Mouse (Mus musculus) hematopoietic stem cell, adult 5-6 weeks (primary cell): ENCODE results near the gene Hapln1. TPM values are rescaled to one million over a fixed set of nuclear protein-coding genes. Genes with fewer than 3 reads are reported as not detected.
A peak's percentile ranks its signal among the peaks of the same experiment; 100 is the strongest.

Experiments
- ATAC-seq, 2 experiments: fragments of 125-278 bp in 1 of 2; replicated peaks in 1 of 2; 2 replicates each; pipeline ENCODE4 v1.8.0; 2016 to 2017; ENCODE audit warnings: inconsistent platforms in 2 of 2, mild to moderate bottlenecking in 2 of 2, moderate number of reproducible peaks in 2 of 2, low read depth in 1 of 2, moderate TSS enrichment in 1 of 2; ENCODE audit not compliant: low FRiP score in 2 of 2, poor library complexity in 2 of 2, severe bottlenecking in 2 of 2, insufficient read depth in 1 of 2, low TSS enrichment in 1 of 2
- total RNA-seq: library from RNA; stranded (forward); fragments of 172-1452, 232-1000 nt; gene quantifications from 2 replicates; pipeline ENCODE4 v1.2.3, GENCODE M21; 2017

Hapln1 gene
- total RNA-seq: not detected in 2 replicates

DNA sequence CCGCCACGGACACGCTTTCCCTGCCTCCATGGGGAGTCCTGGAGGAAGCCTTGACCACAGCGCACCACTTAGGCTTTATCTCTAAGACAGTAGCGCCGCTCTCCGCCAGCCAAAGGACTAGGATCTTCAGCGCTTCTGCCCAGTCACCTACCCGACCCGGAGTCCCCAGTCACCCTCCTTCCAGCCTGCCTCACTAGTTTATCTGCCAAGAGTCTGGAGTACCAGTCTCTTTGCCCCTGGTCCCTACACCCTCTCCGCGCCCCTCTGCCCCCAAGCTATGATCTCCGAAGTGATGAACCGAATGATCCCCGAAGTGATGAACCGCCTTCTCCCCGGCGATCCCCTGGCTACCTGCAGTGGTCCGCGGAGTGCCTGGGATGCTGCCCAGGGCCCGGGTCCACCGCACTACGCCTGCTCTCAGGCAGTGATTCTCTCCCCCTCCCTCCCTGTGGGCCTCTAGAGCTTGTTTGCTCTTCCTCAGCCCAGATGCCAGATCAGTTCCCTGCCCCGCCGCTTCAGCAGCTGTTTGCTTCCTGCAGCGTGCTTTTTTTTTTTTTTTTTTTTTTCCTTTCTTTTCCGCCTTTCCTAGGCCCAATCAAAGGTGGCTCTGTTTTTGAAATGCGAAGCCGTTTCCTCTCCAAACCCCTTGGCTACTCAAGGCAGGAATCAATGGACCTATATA is at the start of gene Hapln1:
Gene Hapln1 (plus strand): TSS at position 592 of the 682 bp plus-strand sequence.
- ATAC-seq: peak; percentile 54 to 73

DNA sequence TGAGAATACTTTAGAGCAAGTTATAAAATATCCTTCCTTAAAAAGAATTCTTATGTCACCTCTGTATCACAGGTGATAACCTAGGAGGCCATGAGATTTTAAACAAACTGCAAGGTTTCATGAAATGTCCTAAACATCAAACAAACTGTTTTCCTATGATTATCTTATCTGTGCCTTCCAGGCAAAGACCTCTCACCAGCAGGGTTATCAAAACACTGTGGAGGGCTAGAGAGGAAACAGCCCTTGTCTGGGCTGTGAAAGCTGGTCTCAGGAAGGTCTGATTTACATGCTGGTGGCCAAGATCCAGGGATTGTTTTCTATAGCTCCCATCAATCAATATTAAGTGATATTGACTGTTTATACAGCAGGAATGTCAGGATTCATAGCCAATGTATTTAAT is 46.4 kb upstream of the Hapln1 start:
- ATAC-seq: no peak

DNA sequence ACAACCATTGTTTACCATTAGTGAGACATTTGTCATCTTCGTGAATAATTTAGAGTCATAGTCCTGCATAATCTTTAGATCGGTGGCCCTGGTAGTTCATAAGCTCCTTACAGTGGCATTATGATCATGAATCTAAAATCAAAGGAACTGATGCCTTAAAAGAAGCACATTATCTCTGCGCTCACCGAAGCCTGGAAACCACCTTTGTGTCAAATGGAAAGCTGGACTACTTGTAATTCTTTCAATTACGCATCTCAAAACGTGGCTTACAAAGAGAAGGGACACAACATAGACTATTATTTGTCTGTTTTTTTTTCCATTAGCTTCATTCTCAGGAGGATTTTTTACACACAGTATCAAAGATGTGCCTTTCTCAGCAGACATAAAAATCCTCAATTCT is 45.9 kb upstream of the Hapln1 start:
- no peak for ATAC-seq

DNA sequence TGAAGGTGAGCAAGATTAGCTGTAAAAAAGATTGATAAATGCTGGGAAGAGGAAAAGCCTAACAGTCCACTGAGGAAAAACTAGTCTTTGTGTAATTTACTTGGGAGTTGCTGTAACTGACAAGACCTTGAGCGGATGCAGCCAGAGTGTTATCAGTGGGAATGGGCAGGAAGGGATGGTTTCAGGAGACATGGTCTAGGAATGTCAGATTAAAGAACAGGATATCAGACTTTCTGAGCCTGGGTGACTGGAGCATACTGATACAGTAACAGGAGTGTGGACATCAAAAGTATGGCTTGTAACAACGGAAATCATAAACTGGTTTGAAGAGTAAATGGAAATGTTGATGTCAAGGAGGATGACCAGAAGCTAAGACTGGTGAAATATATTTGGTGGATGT is 43.0 kb upstream of the Hapln1 start:
- ATAC-seq: no peak

DNA sequence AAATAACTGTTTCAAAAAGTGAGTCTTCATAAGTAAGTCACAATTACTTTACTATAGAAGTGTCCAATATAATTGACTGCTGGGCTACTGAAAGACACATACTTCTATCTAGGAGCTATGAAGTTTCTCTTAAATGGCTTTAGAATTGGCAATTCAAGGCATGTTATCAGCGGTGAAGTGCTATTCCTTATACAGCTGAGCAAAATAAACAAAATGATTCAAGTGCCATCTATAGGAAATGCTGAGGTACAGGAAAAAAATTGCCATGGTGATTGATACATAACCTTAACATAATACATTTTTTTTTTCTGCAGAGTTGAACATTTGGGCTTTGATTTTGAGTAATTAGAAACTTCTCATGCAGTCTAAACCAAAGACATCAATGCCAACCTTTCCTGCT is 40.2 kb upstream of the Hapln1 start:
- no peak for ATAC-seq

DNA sequence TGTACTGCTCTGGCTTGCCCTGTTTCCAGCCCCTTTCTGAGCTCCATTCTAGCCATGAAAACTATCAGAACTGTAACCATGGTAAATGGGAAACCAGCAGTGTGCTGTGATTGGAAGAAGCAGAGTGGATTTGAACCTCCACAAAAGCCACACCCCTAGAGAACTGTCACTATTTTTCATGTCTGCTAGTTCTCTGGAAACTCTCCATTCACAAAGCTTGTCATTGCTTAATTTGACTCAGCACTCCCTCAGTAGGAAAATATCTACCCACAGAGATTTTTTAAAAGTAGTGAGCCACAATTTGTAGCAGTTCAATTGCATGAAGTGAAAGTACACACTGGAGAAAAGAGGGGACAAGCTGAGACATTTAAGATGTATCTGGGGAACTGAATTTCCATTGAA is 18.1 kb upstream of the Hapln1 start:
- ATAC-seq: no peak

DNA sequence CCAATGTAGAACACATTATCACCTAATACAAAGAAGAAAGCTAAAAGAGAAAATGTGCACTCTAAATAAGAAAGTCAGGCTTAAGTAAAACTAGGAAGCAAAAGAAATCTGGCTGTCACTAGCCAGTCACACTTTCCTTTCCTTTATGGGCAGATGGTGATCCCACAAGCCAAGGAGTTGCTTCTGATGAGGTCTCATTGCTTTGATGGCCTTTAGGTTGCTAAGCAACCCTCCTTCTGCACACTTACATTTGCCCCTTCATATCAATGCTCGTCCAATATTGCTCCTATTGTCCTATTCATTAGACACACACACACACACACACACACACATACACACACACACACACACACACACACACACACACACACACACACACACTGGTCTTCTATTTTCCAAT is 10.9 kb upstream of the Hapln1 start:
- no peak for ATAC-seq

DNA sequence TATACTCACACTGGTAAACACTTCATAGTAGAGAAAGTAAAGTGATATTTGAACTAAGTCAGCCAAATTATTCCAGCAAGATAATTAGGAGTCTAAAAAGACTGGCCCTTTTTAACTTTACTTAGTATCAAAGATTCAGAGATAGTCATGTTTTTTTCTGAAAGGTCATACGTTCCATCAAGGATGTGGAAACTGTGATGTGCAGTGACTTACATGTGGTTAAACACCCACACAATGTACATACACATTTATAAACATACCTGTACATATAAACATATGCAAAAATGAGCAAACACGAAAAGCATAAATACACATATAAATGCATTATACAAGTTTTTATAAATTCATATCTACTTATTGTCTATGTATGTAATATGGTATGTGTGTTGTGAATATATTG is 9.2 kb upstream of the Hapln1 start:
- ATAC-seq: no peak

DNA sequence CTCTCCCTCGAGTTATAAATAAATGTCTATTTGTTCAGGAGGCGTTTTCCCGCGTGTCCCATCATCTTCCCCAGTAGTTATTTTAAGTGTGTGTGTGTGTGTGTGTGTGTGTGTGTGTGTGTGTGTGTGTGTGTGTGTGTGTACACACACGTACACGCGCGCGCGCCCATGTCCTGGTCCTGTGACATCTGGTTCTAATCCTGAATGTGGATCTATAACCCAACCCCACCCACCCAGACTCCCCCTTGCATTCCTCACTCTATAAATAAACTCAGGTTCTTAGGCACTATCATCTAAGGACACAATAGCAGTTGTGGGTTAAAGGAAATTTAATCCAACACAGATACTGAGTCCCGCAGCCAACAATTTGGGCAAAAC is 280 bp downstream of the Hapln1 start:
- no peak for ATAC-seq

DNA sequence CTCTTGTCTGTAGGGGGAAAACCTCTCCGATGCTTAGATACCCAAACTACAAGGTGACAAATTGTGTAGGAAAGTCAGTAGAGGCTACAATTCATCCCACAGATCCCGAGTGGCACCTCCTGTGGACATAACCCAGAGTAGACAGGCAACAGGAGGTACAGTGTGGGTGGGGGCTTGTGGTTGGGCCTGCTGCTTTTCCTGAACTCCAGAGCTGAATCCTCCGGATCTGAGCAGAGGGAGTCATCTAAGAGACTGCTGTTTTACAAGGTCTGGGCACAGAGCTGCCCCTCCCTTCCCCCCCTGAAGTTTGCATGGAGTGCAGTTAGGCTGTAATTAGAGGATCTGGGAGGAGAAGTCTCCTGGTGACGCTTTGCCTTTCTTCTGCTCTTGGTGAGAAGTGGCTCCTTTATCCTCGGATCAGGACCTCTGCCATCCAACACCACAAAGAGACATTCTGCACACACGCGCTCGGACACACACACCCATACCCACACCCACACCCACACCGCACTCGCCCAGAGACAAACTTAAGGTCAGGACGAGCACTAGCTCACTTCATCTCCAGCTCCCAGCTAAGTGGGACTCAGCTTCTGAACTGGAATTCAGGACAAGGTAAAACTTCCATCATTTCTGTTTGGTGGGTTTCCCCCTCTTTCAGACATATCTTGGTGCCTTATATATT is 846 bp downstream of the Hapln1 start:
- ATAC-seq: no peak

DNA sequence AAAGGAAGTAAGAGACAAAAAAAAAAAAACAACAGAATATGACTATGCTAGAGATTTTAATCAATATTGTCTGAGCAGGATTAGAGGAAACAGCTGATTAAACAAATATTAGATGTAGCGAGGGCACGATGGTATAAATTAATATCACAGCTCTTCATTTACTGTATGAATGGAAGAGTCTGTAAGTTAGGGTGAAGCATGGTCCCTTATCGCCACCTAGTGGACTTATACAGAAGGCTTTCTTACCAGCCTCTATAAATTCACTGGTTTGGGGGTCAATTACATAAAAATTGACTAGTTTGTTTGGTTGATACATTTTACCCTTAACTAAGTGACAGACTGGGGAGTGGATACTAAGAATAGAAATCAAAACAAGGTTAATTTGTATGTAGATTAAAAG is 3.4 kb downstream of the Hapln1 start:
- peak; percentile 46 to 70; a peak in 2 of 4 replicates for ATAC-seq

DNA sequence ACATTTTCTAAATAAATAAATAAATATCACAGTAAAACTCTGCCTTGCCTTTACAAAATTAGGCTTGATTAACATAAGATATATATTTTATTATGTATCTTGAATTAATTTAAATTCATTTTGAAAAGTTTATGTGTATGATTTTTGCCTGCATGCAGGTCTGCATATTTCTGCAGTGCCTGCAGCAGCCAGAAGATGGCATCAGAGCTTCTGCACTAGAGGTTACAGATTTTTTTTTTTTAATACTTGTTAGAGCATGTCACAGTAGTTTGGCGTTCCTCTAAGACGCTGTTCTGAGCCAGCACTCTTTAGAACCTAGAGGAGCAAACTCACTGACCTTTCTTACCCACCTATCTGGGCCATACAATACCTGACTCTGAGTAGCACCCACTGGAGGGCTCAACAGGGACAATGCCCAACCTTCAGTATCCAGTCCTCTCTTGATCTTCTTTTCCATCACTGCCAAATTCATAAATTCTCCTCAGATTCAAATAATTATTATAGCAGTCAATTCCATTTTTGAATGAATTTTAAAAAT is 8.7 kb downstream of the Hapln1 start:
- peak; percentile 65 to 68 for ATAC-seq

DNA sequence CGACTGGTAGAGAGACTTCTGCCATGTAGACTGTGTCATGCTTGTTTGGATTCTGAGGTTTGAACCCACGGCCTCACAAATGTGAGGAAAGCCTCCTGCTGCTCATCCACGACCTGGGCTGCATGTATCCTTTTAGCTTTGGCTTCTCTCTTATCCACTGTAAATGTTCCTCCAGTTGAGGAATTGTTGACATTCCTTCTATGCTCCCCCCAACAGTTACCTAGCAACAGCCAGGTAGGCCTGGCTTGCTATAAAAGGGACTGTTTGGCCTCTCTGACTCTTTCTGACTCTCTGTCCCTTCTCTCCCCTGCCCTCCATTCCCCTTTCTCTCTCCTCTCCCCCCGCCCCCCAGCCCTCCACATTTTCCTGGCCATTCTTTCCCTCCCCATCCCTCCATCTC is 9.9 kb downstream of the Hapln1 start:
- ATAC-seq: no peak

DNA sequence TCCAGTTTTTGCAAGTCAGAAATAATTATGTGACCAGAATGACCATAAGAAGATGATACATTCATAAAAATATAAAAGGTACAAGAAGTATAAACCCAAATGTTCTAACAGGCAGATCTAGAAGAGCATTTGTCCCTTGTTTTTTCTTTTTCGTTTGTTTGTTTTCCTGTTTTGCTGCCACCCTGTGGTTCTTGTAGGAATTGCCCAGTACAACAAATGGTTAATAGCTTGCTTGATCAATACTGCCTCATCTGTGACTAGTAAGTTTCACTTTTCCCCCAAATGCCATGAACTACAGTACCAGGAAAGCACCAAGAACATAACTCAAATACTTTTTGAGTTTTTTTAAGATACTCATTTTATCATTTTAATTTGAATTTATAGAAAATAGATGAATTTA is 11.9 kb downstream of the Hapln1 start:
- ATAC-seq: no peak

DNA sequence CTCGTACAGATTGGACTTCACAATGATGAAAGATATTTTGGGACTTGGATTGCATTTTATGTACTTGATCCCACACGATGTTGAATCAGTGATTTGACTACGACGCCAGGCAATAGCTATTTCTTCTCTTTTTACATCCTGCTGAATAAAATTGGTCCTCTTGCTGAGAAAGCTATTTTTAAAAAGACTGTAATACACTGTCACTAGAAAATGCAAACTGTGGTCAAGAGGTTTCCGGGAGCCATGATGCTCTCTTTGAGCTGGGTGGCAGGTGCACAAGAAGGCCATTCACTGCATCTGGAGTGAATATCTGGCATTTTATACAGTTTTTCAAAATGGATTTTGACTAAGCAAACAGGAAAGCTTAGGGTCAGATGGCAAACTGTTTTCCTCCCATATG is 24.9 kb downstream of the Hapln1 start:
- no peak for ATAC-seq

DNA sequence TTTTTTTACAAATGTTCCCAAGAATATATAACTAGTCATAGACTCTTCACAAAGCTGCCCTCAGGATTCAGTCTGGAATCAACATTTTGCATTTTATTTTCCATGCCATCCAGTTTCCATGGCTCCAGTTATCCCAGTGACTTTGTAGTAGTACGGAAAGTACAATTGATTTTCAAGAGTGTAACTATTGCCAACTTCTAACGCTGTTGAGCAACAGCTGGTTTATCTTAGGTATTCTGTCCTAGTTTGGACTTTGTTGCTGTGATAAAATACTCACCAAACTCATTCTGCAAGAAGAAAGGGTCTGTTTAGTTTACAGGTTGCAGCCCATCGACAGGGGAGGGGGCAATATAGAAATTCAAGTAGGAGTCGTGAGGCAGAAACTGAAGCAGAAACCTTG is 26.7 kb downstream of the Hapln1 start:
- no peak for ATAC-seq

DNA sequence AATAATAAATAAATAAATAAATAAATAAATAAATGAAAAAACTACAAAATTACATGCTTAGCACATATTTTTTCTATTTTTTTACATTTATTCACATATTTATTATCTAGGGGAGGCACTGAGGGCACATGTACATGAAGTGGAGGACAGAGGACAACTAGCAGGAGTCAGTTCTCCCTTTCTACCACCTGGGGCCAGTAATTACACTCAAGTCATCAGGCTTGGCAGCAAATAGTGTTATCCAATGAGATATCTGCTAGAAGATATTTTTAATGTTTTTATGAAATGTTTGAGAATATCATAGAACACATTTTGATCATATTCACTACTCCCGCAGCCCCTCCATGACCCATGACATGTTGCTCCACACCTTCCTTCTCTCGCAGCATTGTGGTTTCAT is 39.5 kb downstream of the Hapln1 start:
- no peak for ATAC-seq

DNA sequence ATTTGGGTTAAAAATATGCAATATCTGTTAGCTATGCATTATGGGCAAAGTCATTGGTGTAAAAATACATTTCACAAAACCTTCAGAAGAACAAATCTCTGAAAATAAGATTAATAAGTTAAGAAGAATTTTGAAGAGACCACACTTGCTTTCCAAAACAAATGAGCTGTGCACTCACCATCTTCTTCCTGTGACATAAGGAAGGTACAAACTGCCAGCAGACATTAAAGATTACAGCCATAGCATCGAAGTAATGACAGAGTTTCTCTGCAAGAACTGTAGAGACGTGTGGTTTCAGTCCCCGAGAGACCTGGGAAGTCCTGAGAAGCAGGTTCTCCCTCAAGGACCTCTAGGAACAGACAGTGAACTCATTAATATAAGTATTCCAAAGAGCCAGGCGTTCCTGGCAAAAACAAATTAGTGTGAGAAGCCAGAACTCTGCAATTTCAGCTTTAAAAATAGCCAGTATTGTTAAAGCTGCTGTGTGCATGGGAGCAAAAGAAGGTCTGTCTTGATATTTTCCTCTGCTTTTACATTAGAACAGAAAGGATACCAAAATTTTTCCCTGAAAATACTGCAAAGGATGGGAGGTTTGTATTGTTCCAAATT is 43.6 kb downstream of the Hapln1 start:
- no peak for ATAC-seq
